Mouse (Mus musculus) inflammation-experienced regulatory T-cells, adult 6 months (primary cell): ENCODE data around the gene Cryge. TPM values are rescaled to one million over a fixed set of nuclear protein-coding genes. Genes with fewer than 3 reads are reported as not detected.
"Not testable (repeated sequence)": the region's sequence is repeated elsewhere in the genome, so short reads cannot be mapped to it uniquely, and the experiment has no call there.

Experiments
- ATAC-seq: one replicate; pipeline ENCODE4 v1.8.0; 2017
- polyA plus RNA-seq, 3 experiments: library from polyadenylated mRNA; unstranded; fragments of 100-300 nt; shearing (Covaris generic); gene quantifications; one replicate each; pipeline ENCODE4 v1.2.1; 2017

The Cryge gene
- not detected for polyA plus RNA-seq

DNA sequence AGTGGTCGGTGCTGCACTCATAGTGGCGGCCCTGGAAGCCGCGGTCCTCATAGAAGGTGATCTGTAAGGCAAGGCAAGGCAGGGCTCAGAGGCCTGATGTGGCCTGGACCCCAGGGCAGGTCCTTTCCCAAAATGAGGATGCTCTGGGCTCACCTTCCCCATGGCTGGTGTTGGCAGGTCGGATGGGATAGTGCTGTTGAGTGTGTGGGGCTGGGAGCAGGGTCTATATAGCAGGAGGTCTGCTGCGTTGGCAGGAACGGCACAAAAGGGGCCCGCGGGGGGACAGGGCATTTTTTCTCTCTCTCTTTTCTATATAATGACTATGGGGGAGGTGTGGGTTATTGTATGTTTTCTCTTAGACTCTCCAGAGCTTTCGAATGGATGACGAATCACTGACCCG lies at the start of gene Cryge:
Gene Cryge (minus strand): TSS at position 198 of the 400 bp plus-strand sequence.
- not testable (repeated sequence) for ATAC-seq

DNA sequence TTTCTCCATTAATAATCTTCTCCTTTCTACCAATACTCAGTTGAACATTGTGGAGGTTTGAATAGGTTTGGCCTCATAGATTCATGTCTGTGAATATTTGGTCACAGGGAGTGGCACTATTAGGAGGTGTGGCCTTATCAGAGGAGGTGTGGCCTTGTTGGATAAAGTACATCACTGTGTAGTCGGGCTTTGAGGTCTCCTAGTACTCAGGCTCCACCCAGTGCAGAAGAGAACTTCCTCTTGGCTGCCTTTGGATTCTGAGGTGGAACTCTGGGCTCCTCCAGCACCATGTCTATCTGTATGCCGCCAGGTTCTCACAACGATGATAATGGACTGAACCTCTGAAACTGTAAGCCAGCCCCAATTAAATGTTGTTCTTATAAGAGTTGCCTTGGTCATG lies 46.0 kb upstream of the Cryge start:
- no peak for ATAC-seq

DNA sequence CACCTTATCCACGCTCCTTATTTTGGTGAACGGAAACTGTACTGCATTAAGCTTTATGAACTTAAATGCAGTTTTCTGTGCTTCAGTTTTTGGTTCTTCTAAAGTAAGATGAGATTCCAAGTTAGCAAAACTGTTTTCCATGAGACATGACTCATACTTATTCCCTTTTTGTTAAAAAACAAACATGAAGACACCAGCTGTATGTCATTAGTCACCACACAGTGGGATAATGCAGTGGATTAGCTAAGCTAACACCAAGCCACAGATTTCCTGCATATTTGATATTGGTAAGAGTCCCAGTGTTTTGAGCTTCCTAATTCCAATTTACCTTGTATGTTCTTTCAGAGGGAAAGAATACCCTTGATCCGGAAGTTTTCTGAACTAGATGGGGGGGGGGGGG lies 40.6 kb upstream of the Cryge start:
- no peak for ATAC-seq

DNA sequence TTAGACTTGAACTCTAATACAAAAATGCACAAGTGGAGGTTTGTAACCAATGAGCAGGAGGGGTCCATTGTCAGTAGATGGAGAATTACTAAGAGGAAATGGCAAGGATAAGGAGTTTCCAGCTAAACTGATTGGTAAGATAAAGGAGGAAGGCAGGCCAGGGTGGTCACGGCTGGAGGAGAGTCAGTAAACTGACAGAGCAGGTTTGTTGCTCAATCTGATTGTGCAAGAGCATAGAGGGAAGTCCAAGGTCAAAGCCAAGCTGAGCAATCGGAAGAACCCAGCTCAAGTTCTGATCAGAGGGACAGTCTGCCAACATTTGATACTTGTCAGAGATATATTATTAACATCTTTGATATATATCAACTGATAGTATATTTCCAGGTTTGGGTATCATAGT lies 39.4 kb upstream of the Cryge start:
- ATAC-seq, result no peak

DNA sequence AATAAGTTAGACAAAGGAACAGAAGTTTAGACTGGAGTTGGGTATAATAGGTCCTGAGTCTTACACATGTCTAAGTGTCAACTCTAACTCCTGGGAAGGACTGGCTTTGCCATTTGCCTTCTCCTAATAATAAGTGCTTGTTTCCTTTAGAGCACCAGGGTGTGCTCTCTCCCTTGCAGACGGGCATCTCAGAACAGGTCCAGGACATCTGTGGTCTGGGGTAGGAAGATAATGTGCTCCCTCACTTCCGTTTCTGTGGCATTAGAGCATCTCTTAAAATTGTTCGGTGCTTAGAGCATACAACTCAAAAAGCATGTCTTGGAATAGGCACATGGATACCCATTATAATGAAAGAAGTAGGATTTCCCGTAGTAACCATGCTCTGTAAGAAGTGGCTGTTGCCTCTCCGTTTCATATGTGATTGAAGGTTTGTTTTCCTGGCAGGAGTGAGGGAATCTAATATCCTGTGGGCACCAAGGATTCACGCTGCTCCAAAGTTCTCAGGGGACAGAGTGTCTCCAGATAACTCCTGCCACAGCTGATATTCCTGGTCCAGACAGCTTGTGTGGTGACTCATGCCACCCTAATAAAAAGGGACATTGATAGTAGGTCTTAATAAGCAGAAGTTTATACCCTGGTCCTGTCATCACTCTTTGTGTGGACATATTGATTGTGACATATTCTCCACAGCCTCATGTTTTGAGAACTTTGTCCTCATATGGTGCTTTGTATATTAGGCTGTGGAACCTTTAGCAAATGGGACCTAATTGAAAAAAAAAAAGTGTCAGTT lies 37.8 kb upstream of the Cryge start:
- ATAC-seq, result no peak

DNA sequence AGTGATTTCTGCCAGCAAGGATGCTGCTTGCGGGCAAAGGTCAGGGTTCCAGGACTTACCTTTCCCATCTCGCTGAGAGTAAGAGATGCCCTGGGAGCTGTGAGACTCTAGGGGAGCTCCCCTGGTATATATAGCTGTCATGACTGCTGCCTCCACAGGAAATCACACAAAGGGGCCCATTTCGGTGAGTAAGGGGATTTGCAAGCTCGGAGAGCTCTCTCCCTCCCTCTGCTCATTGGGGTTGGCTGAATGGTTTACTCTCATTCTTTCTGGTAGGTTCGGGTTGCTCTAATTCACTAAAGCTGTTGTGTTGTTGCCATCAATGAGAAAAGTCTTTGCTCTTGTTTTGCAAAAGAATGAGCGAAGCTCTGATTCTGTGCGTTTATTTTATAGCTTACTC lies 31.2 kb upstream of the Cryge start, which contains the start of gene Crygb:
Gene Crygb (minus strand): TSS at position 101 of the 400 bp plus-strand sequence.
- no peak for ATAC-seq

DNA sequence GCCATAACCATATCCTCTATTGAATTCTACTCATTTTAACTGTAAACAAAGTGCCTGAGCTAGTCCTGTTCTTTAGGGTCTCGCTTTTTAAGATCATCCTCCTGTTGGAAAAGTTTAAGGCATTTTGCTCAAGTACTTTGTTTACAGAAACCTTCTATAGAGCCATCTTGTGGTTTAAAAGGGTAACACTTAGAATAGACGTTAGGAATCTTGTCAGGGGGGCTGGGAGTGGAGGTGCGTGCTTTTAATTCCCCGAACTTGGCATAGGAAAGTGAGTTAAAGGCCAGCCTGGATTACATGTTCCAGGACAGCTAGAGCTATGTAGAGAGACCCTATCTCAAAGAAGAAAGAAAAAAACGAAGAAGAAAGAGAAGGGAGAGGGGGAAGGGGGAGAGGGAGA lies 24.7 kb upstream of the Cryge start:
- no peak for ATAC-seq

DNA sequence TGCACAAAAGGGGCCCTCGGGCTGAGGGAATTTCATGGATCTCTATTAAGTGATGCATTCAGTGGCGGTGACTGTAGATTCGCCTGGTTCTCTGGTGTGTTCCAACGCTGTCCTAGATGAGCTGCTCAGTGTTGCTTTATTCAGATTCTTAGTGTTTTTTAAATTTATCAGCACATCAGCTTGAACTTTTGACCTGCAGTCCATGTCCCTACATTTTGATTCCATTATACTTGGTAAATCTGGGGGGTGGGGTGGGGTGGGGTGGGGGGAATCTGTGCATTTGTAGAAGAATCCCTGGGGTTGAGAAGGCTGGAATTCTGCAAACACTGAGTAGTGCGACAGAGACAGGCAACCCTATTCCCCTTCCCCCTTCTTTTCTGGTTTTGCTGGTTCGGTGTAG lies 22.6 kb upstream of the Cryge start, which contains the start of gene Crygc:
Gene Crygc (minus strand): TSS at position 101 of the 400 bp plus-strand sequence.
- no peak for ATAC-seq

DNA sequence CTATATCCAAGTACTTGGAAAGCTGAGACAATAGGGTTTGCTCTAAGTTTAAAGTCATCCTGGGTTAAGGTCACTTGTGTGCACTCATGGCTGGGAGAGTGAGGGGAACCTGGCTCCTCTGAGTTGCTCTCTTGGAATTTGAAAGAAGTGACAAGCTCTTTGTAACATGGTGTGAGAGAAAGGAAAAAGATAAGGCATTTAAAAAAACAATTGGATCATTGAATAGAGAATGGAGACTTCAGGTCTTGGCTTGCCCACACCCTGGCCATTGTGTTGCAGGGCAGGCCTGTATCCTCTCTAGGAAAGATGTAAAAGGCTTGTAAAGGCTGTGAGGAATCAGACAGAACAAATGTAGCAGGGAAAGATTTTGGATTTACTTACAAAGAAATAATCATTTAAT lies 16.9 kb upstream of the Cryge start:
- ATAC-seq, result no peak

DNA sequence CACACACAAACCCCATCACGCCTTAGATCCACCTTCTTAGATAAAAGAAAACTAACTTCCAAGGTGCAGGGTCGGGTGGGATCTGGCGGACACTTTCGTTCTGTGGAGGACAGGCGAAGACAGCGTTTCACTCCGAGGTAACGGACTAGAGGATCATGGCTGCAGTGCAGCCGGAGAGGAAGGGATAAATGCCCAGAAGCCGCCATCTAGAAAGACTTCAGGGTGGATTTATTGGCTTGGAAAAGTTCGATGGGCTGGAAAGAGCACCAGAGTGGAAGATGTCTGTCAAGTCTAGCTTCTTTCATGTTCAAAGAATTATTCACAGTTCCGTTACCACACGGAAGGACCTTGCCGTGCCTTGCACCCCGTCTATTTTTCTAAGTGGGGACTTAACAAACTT lies 13.3 kb upstream of the Cryge start:
- ATAC-seq, result no peak

DNA sequence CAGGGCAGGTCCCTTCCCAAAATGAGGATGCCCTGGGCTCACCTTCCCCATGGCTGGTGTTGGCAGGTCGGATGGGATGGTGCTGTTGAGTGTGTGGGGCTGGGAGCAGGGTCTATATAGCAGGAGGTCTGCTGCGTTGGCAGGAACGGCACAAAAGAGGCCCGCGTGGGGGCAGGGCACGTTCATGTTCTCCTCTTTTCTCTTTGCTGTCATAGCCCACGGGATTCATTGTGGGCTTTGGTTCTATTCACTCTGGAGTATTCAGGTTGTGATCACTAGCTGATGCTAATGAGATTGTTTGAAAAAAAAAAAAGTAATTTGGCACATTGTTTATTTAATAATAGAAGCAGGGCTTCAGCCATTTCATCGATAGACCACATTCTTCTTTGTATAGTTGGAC lies 12.4 kb upstream of the Cryge start, which contains the start of gene Crygd:
Gene Crygd (minus strand): TSS at position 101 of the 400 bp plus-strand sequence.
- ATAC-seq, result no peak

DNA sequence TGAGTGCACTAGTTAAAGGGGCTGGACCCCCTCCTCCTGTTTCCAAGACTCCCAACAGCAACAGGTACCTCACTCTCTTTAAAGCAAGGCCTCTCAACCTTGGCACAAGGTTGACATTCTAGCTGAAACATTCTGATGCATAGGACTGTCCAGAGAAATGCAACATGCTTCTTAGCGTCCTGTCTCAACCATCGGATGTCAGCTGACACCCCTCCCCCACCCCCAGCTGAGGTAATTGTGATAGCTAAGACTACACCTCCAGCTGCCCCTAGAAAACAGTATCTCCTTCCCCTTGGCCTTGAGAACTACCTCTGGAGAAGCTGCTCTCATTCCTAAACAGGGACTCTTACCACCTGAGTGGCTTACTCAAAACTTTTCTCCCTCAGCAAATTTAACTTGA lies 1.2 kb upstream of the Cryge start:
- ATAC-seq, result no peak

DNA sequence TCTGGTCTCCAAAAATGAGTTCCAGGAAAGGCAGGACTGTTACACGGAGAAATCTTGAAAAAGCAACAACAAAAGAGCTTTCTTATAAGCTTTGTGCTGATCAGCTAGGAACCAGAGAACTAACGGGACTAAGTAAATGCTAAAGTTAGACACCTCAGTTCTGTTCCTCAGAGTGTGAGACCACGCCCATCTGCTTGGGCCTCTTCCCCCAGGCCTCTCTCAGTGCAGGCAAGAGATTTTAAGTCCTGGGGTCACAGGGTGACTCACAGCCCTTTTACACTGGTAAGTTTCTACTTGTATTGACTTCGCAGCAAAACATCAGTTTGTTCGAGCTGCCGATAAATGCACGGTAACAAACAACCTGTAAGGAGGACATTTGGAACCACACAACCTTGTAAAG lies 747 bp upstream of the Cryge start:
- ATAC-seq, result no peak

DNA sequence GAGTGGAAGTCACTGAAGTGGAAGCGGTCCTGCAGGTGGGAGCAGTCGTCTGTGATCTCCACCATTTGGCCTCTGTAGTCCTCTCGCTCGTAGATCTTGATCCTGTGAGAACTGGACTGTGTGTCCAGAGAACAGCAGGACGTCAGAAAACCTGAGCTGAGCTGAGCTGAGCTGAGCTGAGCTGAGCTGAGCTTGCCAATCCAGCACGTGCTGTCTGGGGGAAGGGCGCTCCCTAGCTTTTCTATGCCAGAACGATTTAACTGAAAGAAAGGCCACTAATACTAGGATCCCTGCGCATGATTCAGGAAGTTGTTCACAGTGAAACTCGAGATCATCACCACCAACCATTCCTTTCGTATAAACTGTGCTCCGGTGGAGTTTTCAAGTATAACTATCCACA lies 2.2 kb downstream of the Cryge start:
- no peak for ATAC-seq

DNA sequence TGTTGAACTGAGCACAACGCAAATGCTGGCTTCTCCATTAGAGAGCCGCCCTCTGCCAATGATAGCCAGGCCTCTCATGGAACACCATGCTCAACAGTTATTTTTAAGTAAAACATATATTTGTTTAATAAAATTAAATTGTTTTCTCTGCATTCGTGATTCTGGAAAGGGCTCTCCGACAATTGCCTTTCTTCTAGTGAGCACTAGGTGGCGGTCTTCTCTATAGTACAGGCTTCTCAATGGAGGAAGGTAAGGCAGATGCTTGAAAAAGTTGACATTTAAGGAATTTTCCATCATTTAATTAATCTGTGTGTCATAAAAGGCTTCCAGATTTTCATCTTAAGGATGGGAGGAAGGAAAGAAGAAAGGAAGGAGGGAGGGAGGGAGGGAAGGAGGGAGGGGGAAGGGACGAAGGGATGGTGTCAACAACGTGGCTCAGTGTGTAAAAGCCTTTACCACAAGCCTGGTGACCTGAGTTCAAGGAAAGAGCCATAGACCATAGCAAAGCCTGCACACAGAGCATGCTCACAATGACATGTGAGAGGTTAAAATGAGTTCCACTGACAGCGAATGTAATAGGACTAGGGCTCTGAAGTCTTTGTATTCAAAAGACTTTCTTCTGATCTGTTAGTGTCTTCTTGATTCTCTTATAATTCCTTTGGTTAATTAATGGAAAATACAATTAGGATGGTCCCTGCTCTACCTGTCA lies 4.4 kb downstream of the Cryge start:
- no peak for ATAC-seq

DNA sequence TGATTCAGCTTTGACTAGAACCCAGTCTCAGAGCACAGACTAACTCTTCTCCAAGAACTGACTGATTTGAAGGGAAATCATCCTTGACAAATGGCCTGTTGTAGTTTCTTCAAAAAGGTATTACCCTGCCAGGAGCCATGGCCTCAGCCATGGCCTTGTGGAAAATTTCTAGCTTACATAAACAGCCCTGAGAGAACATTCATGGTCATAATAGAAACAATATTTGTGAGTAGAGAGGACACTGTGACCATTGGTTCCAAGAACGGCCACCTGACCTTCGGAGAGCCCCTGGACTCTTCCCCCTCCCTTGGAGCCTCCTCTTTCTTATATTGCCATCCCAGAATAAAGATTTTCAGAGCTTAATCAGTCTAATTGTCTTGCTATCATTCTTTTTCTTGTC lies 7.5 kb downstream of the Cryge start:
- ATAC-seq, result no peak

DNA sequence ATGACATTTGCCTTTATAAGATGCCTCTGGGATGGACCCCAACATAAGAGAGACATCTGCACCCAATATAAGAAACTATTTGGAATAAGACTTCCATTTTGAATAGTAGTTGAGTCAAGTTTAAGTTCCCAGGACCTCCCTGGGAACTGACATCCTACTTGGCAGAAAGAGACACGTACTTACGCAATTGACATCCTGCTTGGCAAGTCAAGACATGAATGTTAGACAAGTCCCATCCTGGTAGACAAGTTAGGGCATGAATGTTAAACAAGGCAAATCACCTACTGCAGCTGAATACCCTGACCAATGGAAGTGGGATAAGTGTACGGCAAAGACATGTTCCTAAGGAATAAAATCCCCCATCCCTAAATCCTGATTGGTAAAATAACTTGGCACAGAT lies 9.1 kb downstream of the Cryge start:
- ATAC-seq, result no peak

DNA sequence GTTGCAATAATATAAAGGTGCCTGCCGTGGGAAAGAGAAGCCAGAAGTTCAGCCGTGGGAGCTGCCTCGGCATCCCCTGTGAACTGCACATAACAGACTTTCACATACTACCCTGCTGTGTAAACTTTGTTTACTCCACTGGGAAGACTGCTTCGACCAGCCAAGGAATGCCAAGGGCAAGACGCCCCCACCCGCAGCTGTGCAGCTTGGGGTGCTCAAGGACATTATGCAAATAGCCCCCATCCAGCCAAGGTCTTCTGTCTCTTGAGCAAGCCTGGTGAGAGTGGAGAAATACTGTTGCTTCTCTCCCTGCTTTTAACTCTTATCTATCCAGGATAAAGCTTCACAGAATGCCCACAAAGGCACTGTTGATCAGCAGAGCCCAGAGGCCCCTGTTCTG lies 10.1 kb downstream of the Cryge start:
- no peak for ATAC-seq

DNA sequence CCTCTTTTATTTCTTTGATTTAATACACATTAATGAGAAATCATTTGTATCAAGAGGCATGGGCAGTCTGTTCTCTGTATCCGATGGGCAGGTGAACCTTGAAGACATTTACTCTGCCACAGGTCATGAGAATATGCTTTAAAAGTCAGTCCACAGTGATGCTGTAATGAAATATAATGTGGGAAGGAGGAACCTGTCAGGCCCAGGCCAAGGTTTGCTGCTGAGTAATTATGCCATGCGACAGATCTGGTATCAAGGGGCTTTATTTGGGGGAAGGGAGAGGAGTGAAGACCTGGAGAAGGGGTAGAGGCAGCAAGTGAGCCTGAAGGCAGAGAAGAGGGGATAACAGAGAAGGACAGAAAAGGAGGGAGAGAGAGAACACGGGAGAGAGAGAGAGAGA lies 11.3 kb downstream of the Cryge start:
- no peak for ATAC-seq

DNA sequence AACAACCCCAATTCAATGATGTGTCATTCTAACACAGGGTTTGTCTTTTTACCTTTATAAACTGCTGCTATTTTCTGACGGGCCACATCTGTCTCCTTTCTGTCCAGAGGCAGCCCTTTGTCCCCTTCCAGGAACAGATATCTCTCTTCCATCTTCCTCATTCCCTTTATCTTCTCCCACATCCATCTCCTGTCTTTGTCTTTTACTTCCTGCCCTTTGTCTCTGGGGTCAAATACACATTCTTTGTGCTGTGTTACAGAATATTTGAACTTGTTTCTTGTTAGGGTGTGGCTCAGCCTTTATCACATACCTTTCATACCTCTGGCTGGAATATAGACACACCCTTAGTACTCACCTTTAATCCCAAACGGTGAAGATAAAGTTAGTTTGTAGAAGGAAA lies 13.4 kb downstream of the Cryge start:
- ATAC-seq, result no peak

DNA sequence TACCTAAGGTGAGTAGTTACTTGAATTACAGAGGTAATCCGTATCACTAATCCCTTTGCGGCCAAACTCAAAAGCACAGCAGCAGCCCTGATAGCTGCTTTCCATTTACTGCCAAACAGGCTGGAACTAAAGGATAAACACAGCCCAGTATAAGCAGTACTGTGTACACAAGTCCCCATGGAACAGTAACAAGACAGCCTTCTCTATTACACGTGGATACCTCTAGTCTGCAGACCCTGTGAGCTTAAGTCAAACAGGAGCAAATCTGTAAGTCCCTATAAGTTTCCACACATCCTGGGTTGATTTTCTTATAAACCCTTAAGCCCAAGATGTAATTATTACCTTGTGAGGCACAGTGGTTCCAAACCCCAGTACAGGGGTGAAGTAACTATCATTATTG lies 15.4 kb downstream of the Cryge start:
- ATAC-seq, result no peak

DNA sequence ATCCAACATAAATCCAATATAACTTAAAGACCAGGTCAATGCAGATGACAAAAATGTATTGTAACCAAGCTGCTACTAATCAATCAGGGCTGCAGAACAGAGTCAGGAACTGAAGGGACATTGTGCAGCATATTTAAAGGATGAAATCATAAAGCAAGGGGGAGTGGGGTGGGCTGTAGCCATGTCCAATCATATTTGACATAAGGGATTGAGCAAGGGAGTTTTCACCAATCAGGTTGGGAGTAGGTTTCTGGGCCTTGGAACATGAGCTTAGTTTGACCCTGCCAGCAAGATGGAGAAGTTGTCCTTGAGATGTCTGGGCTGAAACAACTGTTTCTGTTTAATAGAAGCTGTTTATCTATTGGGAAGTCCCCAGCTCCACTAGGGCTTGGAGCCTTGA lies 18.3 kb downstream of the Cryge start, which contains the start of gene Akr1cl:
Gene Akr1cl (minus strand): TSS at position 119 of the 400 bp plus-strand sequence.
- no peak for ATAC-seq

DNA sequence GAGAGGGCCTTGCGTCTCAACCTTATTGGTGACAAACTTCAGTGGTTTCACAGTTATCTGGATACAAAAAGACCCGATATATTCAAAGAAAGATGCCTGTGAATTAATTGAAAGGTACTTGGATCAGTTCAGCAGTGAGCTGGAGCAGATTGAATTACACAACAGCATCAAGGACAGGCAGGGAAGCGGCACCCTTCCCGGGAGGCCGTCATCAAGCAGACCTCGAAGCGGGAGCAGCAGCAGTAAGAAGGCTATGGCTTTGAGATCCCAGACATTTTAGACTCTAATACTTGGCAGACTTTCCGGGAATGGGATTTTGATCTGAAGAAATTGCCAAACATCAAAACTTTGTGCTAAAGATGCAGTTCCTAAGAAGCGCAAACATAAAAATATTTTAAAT lies 22.7 kb downstream of the Cryge start:
- ATAC-seq, result no peak

DNA sequence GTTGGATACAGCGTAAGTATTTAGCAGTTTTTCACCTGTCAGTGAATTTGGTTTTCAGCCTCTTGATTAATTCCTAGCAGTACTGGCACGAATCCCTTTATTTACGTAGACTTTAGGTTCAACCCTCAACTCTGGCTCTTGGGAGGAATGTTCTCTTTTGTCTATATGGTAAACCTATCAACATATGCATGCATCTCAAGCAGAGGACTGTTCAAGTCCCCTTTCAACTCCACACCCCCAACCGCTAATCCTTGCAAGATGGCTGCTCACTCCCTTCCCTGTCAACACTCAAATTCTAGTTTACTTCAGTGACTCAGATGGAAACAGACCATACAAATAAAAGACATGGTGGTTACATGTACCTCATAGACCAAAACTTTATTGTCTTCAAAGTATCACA lies 38.2 kb downstream of the Cryge start:
- no peak for ATAC-seq
